Mouse (Mus musculus): ENCODE results near the gene Extl2. TPM values are rescaled to one million over a fixed set of nuclear protein-coding genes. Genes with fewer than 3 reads are reported as not detected.

Extl2 gene
- polyA plus RNA-seq, 1 experiment = 12.3 TPM

GRCm38 (mm10) chr3:115971045-115971785 lies 36.0 kb upstream of the Extl2 start:
- 90% methylated on average over 20 of the region's 20 CpGs for WGBS
- no peak overlapping the region for H3K27ac ChIP-seq (ENCODE audit: insufficient read depth, low read depth, low read length)
- no peak overlapping the region for H3K4me3 ChIP-seq (ENCODE audit: insufficient read depth, low read depth, low read length)
- TF ChIP-seq CTCF (conservative IDR thresholded peaks at IDR 0.05; ENCODE audit: insufficient read depth, insufficient read length, low read depth, low read length) (no peak), POLR2A (IDR thresholded peaks at IDR 0.05; ENCODE audit: low read depth, low read length) (no peak)
- no peaks in the 10 kb centered on the region for H3K4me1 ChIP-seq (ENCODE audit: control insufficient read depth, insufficient read depth, low read length)
- no peaks in the 10 kb centered on the region for H3K27me3 ChIP-seq (replicated peaks; ENCODE audit: control insufficient read depth, insufficient read depth, low read length)
- H3K36me3 ChIP-seq (ENCODE audit: control insufficient read depth, insufficient read depth, low read length) = peaks cover 2% of the 10 kb centered on the region; the same call in 1 of the 2 replicates
- no peak for DNase-seq

- no peak for DNase-seq
- 92% methylated on average over 14 of the region's 14 CpGs for WGBS
- Histone ChIP-seq H3K27ac (ENCODE audit: insufficient read depth, low read depth, low read length) (no peak overlapping the region), H3K4me1 (ENCODE audit: control insufficient read depth, insufficient read depth, low read length) (no peaks in the 10 kb centered on the region), H3K27me3 (replicated peaks; ENCODE audit: control insufficient read depth, insufficient read depth, low read length) (no peaks in the 10 kb centered on the region), H3K36me3 (ENCODE audit: control insufficient read depth, insufficient read depth, low read length) (peaks cover 2% of the 10 kb centered on the region; the same call in 1 of the 2 replicates), H3K4me3 (ENCODE audit: insufficient read depth, low read depth, low read length) (no peak overlapping the region)
- TF ChIP-seq POLR2A (IDR thresholded peaks at IDR 0.05; ENCODE audit: low read depth, low read length) = no peak
- TF ChIP-seq CTCF (conservative IDR thresholded peaks at IDR 0.05; ENCODE audit: insufficient read depth, insufficient read length, low read depth, low read length) = no peak
Measured at GRCm38 (mm10) chr3:115971891-115972646, 35.2 kb upstream of the Extl2 start.

- Histone ChIP-seq H3K4me1 (ENCODE audit: control insufficient read depth, insufficient read depth, low read length) (no peaks in the 10 kb centered on the region), H3K27ac (ENCODE audit: insufficient read depth, low read depth, low read length) (no peak overlapping the region), H3K27me3 (replicated peaks; ENCODE audit: control insufficient read depth, insufficient read depth, low read length) (no peaks in the 10 kb centered on the region), H3K4me3 (ENCODE audit: insufficient read depth, low read depth, low read length) (no peak overlapping the region), H3K36me3 (ENCODE audit: control insufficient read depth, insufficient read depth, low read length) (peaks cover 2% of the 10 kb centered on the region; the same call in 1 of the 2 replicates)
- WGBS = 90% methylated on average over 6 of the region's 6 CpGs
- TF ChIP-seq POLR2A (IDR thresholded peaks at IDR 0.05; ENCODE audit: low read depth, low read length) = no peak
- TF ChIP-seq CTCF (conservative IDR thresholded peaks at IDR 0.05; ENCODE audit: insufficient read depth, insufficient read length, low read depth, low read length) = no peak
- no peak for DNase-seq
Measured at GRCm38 (mm10) chr3:115974228-115974627, 33.0 kb upstream of the Extl2 start.

- H3K36me3 ChIP-seq (ENCODE audit: control insufficient read depth, insufficient read depth, low read length) = peaks cover 2% of the 10 kb centered on the region; the same call in 1 of the 2 replicates
- 91% methylated on average over 10 of the region's 10 CpGs for WGBS
Measured at GRCm38 (mm10) chr3:115974995-115975394, 32.3 kb upstream of the Extl2 start.

GRCm38 (mm10) chr3:115979000-115979399 lies 28.3 kb upstream of the Extl2 start:
- 3% methylated on average over 1 of the region's 1 CpGs for WGBS
- Histone ChIP-seq H3K27me3 (replicated peaks; ENCODE audit: control insufficient read depth, insufficient read depth, low read length) (no peaks in the 10 kb centered on the region), H3K4me3 (ENCODE audit: insufficient read depth, low read depth, low read length) (no peak overlapping the region), H3K4me1 (ENCODE audit: control insufficient read depth, insufficient read depth, low read length) (no peaks in the 10 kb centered on the region), H3K27ac (ENCODE audit: insufficient read depth, low read depth, low read length) (no peak overlapping the region), H3K36me3 (ENCODE audit: control insufficient read depth, insufficient read depth, low read length) (peaks cover 7% of the 10 kb centered on the region)
- 0 out of 2 replicates have a peak, but pooled peaks have one; percentile 2 for TF ChIP-seq CTCF (conservative IDR thresholded peaks at IDR 0.05; ENCODE audit: insufficient read depth, insufficient read length, low read depth, low read length)
- no peak for TF ChIP-seq POLR2A (IDR thresholded peaks at IDR 0.05; ENCODE audit: low read depth, low read length)
- peak; percentile 10 for DNase-seq

More at GRCm38 (mm10) chr3:115974995-115975394, 32.3 kb upstream of the Extl2 start:
- H3K27me3 ChIP-seq (replicated peaks; ENCODE audit: control insufficient read depth, insufficient read depth, low read length) = no peaks in the 10 kb centered on the region
- no peak overlapping the region for H3K4me3 ChIP-seq (ENCODE audit: insufficient read depth, low read depth, low read length)
- H3K27ac ChIP-seq (ENCODE audit: insufficient read depth, low read depth, low read length) = no peak overlapping the region
- TF ChIP-seq CTCF (conservative IDR thresholded peaks at IDR 0.05; ENCODE audit: insufficient read depth, insufficient read length, low read depth, low read length) = no peak
- no peak for TF ChIP-seq POLR2A (IDR thresholded peaks at IDR 0.05; ENCODE audit: low read depth, low read length)
- DNase-seq = no peak
- no peaks in the 10 kb centered on the region for H3K4me1 ChIP-seq (ENCODE audit: control insufficient read depth, insufficient read depth, low read length)

- H3K36me3 ChIP-seq (ENCODE audit: control insufficient read depth, insufficient read depth, low read length) = peaks cover 9% of the 10 kb centered on the region
- 96% methylated on average over 8 of the region's 8 CpGs for WGBS
- no peak for DNase-seq
Measured at GRCm38 (mm10) chr3:115983217-115983616, 24.0 kb upstream of the Extl2 start.

GRCm38 (mm10) chr3:115984653-115985052 lies 22.6 kb upstream of the Extl2 start:
- H3K27me3 ChIP-seq (replicated peaks; ENCODE audit: control insufficient read depth, insufficient read depth, low read length) = no peaks in the 10 kb centered on the region
- no peak for DNase-seq
- peaks cover 9% of the 10 kb centered on the region for H3K36me3 ChIP-seq (ENCODE audit: control insufficient read depth, insufficient read depth, low read length)
- no peaks in the 10 kb centered on the region for H3K4me1 ChIP-seq (ENCODE audit: control insufficient read depth, insufficient read depth, low read length)
- no peak for TF ChIP-seq POLR2A (IDR thresholded peaks at IDR 0.05; ENCODE audit: low read depth, low read length)
- TF ChIP-seq CTCF (conservative IDR thresholded peaks at IDR 0.05; ENCODE audit: insufficient read depth, insufficient read length, low read depth, low read length) = no peak
- H3K27ac ChIP-seq (ENCODE audit: insufficient read depth, low read depth, low read length) = no peak overlapping the region
- no peak overlapping the region for H3K4me3 ChIP-seq (ENCODE audit: insufficient read depth, low read depth, low read length)
- 94% methylated on average over 9 of the region's 9 CpGs for WGBS

More at GRCm38 (mm10) chr3:115983217-115983616, 24.0 kb upstream of the Extl2 start:
- Histone ChIP-seq H3K27me3 (replicated peaks; ENCODE audit: control insufficient read depth, insufficient read depth, low read length) (no peaks in the 10 kb centered on the region), H3K4me3 (ENCODE audit: insufficient read depth, low read depth, low read length) (no peak overlapping the region), H3K4me1 (ENCODE audit: control insufficient read depth, insufficient read depth, low read length) (no peaks in the 10 kb centered on the region), H3K27ac (ENCODE audit: insufficient read depth, low read depth, low read length) (no peak overlapping the region)
- no peak for TF ChIP-seq POLR2A (IDR thresholded peaks at IDR 0.05; ENCODE audit: low read depth, low read length)

Data from kidney, adult 2 months (tissue).